Mouse (Mus musculus) stomach, embryonic 14.5 days (tissue): ENCODE measurements around the gene Prrc2a. TPM values are rescaled to one million over a fixed set of nuclear protein-coding genes. Genes with fewer than 3 reads are reported as not detected.

ENCODE experiments used
- ATAC-seq: fragments of 200-750 bp; cut with Nextera tagmentation; 2 replicates; pipeline ENCODE4 v1.8.0; 2017; ENCODE audit warnings: low read depth, moderate TSS enrichment; ENCODE audit not compliant: insufficient number of reproducible peaks, insufficient read depth, low FRiP score
- H3K27ac ChIP-seq: fragments of 300-500 bp; sonication (generic); 2 replicates; pipeline ENCODE4 v1.5.1; 2014; ENCODE audit warnings: mild to moderate bottlenecking, low read length, moderate library complexity, mixed read lengths
- H3K27me3 ChIP-seq: fragments of 300-500 bp; sonication (generic); 2 replicates; pipeline ENCODE4 v1.6.1; 2014; ENCODE audit warnings: low read length, control low read depth, mixed read lengths; ENCODE audit not compliant: control insufficient read depth, insufficient read depth
- H3K36me3 ChIP-seq: fragments of 300-500 bp; sonication (generic); 2 replicates; pipeline ENCODE4 v1.6.1; 2014; ENCODE audit warnings: mild to moderate bottlenecking, control low read depth, low read length, moderate library complexity, mixed read lengths; ENCODE audit not compliant: control insufficient read depth, insufficient read depth
- H3K4me1 ChIP-seq: fragments of 300-500 bp; sonication (generic); 2 replicates; pipeline ENCODE4 v1.6.1; 2014; ENCODE audit warnings: low read length, control low read depth, mixed read lengths; ENCODE audit not compliant: control insufficient read depth, insufficient read depth
- H3K4me2 ChIP-seq: fragments of 300-500 bp; sonication (generic); replicated peaks from 2 replicates; pipeline ENCODE4 v1.6.1; 2014; ENCODE audit warnings: low read depth, low read length, control low read depth
- H3K4me3 ChIP-seq: fragments of 300-500 bp; sonication (generic); 2 replicates; pipeline ENCODE4 v1.5.1; 2014; ENCODE audit warnings: low read depth, low read length, control low read depth
- H3K9ac ChIP-seq: fragments of 300-500 bp; sonication (generic); replicated peaks from 2 replicates; pipeline ENCODE4 v1.6.1; 2014; ENCODE audit warnings: low read depth, mild to moderate bottlenecking, control low read depth, low read length, moderate library complexity, mixed read lengths
- H3K9me3 ChIP-seq: fragments of 300-500 bp; sonication (generic); 2 replicates; pipeline ENCODE4 v1.6.1; 2016; ENCODE audit warnings: low read depth, low read length, control low read depth; ENCODE audit not compliant: control insufficient read depth
- WGBS: fragments of 180-500 bp; shearing (Covaris S2); extraction: QIAGEN DNeasy Blood & Tissue Kit; methylation state at CpG from one replicate; pipeline ENCODE4 v1.1.7; 2014; 5-methylcytosine and 5-hydroxymethylcytosine counted together
- polyA plus RNA-seq: library from polyadenylated mRNA; unstranded; fragments of >200 nt; fragmentation: Nextera tagmentation; extraction: Ambion mirVana; gene quantifications from 2 replicates; pipeline ENCODE4 v1.2.1, GENCODE M21; 2014

The Prrc2a gene
- polyA plus RNA-seq, 1 experiment from 2014 or later, result 222 TPM

DNA sequence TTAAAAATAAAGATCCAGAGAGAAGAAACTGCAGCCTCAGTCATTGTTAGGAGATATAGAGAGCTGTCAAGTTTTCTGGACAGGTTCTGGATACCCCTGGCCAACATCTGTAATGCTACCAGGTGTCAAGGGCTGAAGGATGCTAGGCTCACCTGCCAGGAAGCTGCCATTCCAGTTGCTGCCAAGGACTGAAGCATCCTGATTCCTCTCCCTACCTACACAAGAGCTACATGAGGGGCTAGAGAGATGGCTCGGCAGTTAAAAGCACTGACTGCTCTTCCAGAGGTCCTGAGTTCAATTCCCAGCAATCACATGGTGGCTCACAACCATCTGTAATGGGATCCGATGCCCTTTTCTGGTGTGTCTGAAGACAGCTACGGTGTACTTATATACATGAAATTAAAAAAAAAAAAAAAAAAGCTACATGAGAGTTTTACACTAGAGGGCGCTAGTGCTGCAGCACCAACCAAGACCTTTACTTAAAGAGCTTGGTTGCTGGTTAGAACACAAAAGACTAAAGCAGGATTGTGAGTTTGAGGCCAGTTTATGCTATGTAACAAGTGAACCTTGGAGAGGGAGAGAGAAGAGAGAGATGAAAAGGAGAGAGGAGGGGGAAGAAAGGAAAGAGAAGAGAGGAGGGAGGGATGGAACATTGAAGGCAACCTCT is 4.0 kb upstream of the Prrc2a start:
- no peak for ATAC-seq
- Histone ChIP-seq H3K4me2 (no peak overlapping the region), H3K9ac (no peak overlapping the region), H3K9me3 (no peaks in the 10 kb centered on the region), H3K4me1 (0 out of 2 replicates have a peak, but pooled peaks cover 6% of the 10 kb centered on the region), H3K4me3 (no peak overlapping the region), H3K27me3 (no peaks in the 10 kb centered on the region), H3K36me3 (no peaks in the 10 kb centered on the region), H3K27ac (no peak overlapping the region)
- WGBS, result 14% methylated on average over 4 of the region's 4 CpGs

DNA sequence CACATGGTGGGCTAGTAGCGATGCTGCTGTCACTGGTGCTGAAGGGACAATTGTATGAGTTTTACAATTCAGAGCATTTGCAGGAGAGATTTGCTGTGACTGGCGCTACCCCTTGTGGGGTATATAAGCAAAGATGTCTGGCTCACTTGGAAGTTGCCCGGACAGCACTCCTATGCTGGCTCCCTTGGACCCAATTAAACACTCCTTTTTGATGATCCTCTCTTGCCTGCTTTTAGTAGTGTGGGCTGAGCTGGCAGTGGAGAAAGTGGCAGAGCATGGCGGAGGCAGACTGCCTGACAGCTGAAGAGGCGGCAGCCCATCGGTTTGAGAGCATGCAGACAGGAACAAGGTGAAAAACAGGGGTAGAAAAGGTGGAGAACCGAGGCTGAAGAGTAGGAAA is 3.1 kb upstream of the Prrc2a start:
- 84% methylated on average over 7 of the region's 7 CpGs for WGBS
- H3K4me3 ChIP-seq, result no peak overlapping the region

DNA sequence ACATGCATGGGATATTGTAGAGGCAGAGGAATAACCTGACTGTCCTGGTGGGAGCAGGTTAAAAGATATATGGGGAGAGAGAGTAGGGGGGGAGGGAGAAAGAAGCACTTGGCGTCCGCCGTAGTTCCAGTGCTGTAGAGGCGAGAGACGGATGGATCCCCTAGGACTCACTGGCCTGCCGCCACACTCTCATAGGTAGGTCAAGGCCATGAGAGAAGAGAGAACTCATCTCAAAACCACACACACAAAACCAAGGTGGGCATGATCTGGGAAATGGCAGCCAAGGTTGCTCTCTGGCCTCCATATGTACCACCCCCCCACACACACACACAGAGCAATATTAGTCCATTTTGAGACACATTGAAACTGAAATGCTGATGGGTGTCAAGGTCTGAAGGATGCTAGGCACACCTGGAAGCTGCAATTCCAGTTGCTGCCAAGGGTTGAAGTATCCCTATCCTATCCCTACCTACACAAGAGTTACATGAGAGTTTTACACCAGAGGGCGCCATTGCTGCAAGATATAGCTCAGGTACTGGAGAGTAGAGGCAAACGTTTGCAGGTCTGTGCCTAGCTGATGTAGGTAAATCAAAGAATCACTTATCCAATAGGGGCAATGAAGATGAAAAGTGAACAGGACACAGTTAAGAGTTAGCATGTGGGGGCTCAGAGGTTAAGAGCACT is 1.8 kb upstream of the Prrc2a start:
- Histone ChIP-seq H3K4me3 (0 out of 2 replicates have a peak overlapping the region, but pooled peaks have one; percentile 99), H3K27ac (no peak overlapping the region), H3K9ac (no peak overlapping the region), H3K4me2 (peak overlapping the region; percentile 56), H3K4me1 (peaks cover 18% of the 10 kb centered on the region), H3K36me3 (peaks cover 9% of the 10 kb centered on the region), H3K27me3 (no peaks in the 10 kb centered on the region), H3K9me3 (no peaks in the 10 kb centered on the region)
- 65% methylated on average over 8 of the region's 8 CpGs for WGBS
- no peak for ATAC-seq

More for the DNA sequence above, 3.1 kb upstream of the Prrc2a start:
- no peaks in the 10 kb centered on the region for H3K36me3 ChIP-seq
- ATAC-seq, result no peak
- H3K27ac ChIP-seq, result no peak overlapping the region
- H3K4me1 ChIP-seq, result peaks cover 8% of the 10 kb centered on the region; the same call in 1 of the 2 replicates
- no peak overlapping the region for H3K4me2 ChIP-seq
- no peaks in the 10 kb centered on the region for H3K27me3 ChIP-seq
- H3K9ac ChIP-seq, result no peak overlapping the region
- H3K9me3 ChIP-seq, result no peaks in the 10 kb centered on the region

DNA sequence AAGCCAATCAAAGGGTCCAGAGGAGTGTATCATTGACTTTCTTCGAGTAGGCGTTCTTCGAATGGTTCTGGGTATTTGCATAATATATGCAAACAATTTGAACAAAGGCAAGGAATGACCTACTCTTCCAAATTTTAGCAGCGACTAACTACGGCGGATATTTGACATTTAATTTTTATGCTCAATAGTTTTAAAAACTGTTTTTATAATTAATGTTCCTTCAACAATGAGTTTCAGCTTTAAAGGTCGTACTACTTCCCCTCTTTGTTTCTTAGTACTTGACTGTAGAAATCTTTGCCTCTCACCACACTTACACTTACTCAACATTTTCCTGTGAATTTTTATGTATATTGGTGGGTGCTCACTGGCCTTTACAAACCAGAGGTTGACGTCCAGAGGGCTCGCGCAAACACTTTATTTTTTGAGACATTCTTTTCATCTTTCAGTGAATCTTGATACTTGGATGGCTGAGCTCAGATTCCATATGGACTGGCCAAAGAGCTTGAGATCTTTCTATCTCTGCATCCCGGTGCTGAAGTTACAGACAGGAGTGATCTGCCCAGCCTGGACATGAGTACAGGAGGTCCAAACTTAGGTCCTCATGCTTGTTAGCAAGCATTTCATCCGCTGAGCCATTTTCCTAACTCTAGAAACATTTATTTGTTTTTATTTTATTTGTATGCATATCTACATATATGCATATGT is 906 bp upstream of the Prrc2a start:
- 0 out of 2 replicates have a peak overlapping the region, but pooled peaks have one; percentile 41 for H3K9ac ChIP-seq
- WGBS, result 19% methylated on average over 12 of the region's 12 CpGs
- no peak for ATAC-seq
- H3K27ac ChIP-seq, result peak overlapping the region; percentile 96
- H3K4me2 ChIP-seq, result peak overlapping the region; percentile 56
- peaks cover 18% of the 10 kb centered on the region for H3K4me1 ChIP-seq
- H3K36me3 ChIP-seq, result peaks cover 18% of the 10 kb centered on the region
- no peaks in the 10 kb centered on the region for H3K27me3 ChIP-seq
- peak overlapping the region; percentile 99 for H3K4me3 ChIP-seq
- no peaks in the 10 kb centered on the region for H3K9me3 ChIP-seq

DNA sequence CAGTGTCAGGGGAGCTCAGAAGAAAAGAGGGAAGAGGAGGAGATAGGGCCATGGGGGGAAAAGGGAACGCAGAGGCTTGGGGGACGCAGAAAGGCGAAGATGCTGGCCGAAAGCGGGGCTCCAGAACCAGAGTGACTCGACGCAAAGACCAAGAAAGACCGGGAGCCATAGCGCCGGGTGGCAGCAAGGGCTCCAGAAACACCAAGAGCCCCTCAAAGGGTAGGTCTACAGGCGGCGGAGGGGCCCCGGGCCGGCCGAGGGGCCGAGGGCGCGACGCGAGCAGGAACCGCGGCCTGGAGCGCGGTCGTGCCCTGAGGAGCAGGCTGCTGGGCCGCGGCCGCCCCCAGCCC is 504 bp downstream of the Prrc2a start:
- Histone ChIP-seq H3K9me3 (no peaks in the 10 kb centered on the region), H3K4me3 (peak overlapping the region; percentile 99), H3K36me3 (peaks cover 32% of the 10 kb centered on the region), H3K4me2 (peak overlapping the region; percentile 59), H3K27me3 (no peaks in the 10 kb centered on the region), H3K9ac (peak overlapping the region; percentile 100), H3K4me1 (peaks cover 18% of the 10 kb centered on the region), H3K27ac (peak overlapping the region; percentile 95)
- WGBS, result under 1% methylated on average over 21 of the region's 28 CpGs
- no peak for ATAC-seq

DNA sequence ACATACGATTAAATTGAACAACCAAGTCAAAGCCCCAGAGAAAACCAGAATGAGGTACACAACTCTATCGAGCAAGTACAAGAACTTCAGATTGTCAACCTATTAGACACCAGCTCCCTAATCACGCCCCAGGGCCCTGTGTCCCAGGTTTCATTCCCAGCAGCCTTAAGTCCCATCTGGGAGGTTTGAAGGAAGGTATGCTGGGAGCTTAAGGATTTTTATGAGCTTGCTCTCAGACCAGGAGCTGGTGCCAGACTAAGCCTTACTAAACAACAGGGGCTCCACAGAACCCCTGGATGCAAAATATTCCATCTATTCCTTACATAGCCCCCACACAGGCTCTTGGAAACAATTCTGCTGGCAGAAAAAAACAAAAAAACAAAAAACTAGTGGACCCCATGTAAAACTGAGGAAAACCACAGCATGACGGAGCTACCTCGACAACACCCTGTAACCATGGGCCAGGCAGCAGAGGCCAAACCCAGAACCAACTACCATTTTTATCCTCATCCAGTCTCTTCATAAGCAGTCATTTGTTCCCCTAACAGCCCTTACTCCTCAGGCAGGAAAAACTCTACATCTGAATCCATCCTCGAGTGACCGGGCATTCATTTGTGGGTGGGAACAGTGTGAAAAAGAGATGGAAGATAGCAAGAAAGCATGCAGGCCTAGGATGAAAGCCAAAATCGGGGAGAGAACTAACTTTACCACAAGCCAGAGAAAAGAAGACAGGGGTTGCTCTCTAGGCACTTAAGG is 1.2 kb downstream of the Prrc2a start:
- no peaks in the 10 kb centered on the region for H3K9me3 ChIP-seq
- WGBS, result 10% methylated on average over 8 of the region's 8 CpGs
- peaks cover 39% of the 10 kb centered on the region for H3K36me3 ChIP-seq
- H3K4me1 ChIP-seq, result peaks cover 18% of the 10 kb centered on the region
- H3K9ac ChIP-seq, result peak overlapping the region; percentile 100
- peak overlapping the region; percentile 95 for H3K27ac ChIP-seq
- H3K4me2 ChIP-seq, result peak overlapping the region; percentile 59
- H3K27me3 ChIP-seq, result no peaks in the 10 kb centered on the region
- H3K4me3 ChIP-seq, result peak overlapping the region; percentile 99
- no peak for ATAC-seq

DNA sequence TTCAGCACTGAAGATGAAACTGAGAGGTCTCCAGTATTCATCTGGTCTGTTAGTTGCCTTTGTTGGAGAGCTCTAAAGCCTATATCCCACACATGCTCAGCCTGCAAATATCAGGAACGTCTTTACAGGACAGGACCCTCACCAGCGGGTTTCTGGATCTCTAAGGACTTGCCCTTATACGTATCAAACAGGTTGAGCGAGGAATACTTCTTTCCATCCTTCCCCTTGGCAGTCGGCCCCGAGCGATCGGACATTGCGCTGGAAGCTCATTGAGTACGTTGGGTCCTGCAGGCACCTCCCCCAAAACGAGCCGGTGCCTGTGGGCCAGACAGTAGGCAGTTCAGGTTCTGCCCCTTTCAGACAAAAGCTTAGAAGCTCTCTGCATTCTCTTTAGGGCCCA is 2.0 kb downstream of the Prrc2a start:
- Histone ChIP-seq H3K27ac (no peak overlapping the region), H3K27me3 (no peaks in the 10 kb centered on the region), H3K9me3 (no peaks in the 10 kb centered on the region), H3K36me3 (peaks cover 46% of the 10 kb centered on the region), H3K4me1 (peaks cover 18% of the 10 kb centered on the region), H3K4me3 (peak overlapping the region; percentile 99), H3K4me2 (peak overlapping the region; percentile 59), H3K9ac (peak overlapping the region; percentile 100)
- no peak for ATAC-seq
- 36% methylated on average over 12 of the region's 12 CpGs for WGBS

DNA sequence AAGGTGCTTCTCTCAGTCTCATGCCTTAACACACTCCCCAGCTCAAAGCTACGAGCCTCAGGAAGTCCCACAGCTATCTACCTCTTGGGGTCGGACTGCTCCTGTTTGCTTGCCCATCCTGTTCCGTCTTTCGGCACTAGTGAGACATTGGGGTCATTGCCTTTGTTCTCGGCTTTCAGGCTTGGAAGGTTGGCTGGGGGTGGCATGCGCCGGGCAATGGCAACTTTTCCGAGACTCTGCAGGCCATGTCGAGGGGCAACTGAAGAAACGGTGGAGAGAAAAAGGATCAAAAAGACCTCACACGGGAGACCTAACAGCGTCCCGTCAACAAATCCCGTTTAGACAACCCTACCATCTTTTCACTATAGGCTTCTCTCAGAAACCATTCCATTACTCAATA is 2.6 kb downstream of the Prrc2a start:
- H3K9me3 ChIP-seq, result no peaks in the 10 kb centered on the region
- peak overlapping the region; percentile 99; the same call in 1 of the 2 replicates for H3K4me3 ChIP-seq
- no peaks in the 10 kb centered on the region for H3K27me3 ChIP-seq
- no peak overlapping the region for H3K9ac ChIP-seq
- peaks cover 18% of the 10 kb centered on the region for H3K4me1 ChIP-seq
- ATAC-seq, result no peak
- no peak overlapping the region for H3K27ac ChIP-seq
- peaks cover 52% of the 10 kb centered on the region for H3K36me3 ChIP-seq
- H3K4me2 ChIP-seq, result peak overlapping the region; percentile 59
- WGBS, result 71% methylated on average over 14 of the region's 14 CpGs
